Mouse (Mus musculus) limb, embryonic 12.5 days (tissue): ENCODE measurements at regions not wholly inside any gene's neighbourhood (a gene's known extent, or its start where the extent isn't known, plus 50 kb on each side); places are given as distances from the start of the nearest gene placed in this dataset.

ENCODE experiments used
- ATAC-seq: fragments of 200-750 bp; cut with Nextera tagmentation; 2 replicates; pipeline ENCODE4 v1.8.0; 2017; ENCODE audit warnings: low read depth, moderate TSS enrichment; ENCODE audit not compliant: insufficient number of reproducible peaks, insufficient read depth, low FRiP score, low TSS enrichment
- H3K27ac ChIP-seq: fragments of 300-500 bp; sonication (generic); 2 replicates; pipeline ENCODE4 v1.5.1; 2016; ENCODE audit warnings: mild to moderate bottlenecking, moderate library complexity
- H3K27me3 ChIP-seq: fragments of 300-500 bp; sonication (generic); 2 replicates; pipeline ENCODE4 v1.6.1; 2016; ENCODE audit warnings: mild to moderate bottlenecking, moderate library complexity
- H3K36me3 ChIP-seq: fragments of 300-500 bp; sonication (generic); 2 replicates; pipeline ENCODE4 v1.6.1; 2016; ENCODE audit warnings: mild to moderate bottlenecking, moderate library complexity
- H3K4me1 ChIP-seq: fragments of 300-500 bp; sonication (generic); replicated peaks from 2 replicates; pipeline ENCODE4 v1.6.1; 2016
- H3K4me2 ChIP-seq: fragments of 300-500 bp; sonication (generic); 2 replicates; pipeline ENCODE4 v1.6.1; 2016; ENCODE audit warnings: mild to moderate bottlenecking, moderate library complexity
- H3K4me3 ChIP-seq: fragments of 300-500 bp; sonication (generic); replicated peaks from 2 replicates; pipeline ENCODE4 v1.5.1; 2016; ENCODE audit warnings: mild to moderate bottlenecking
- H3K9ac ChIP-seq: fragments of 300-500 bp; sonication (generic); replicated peaks from 2 replicates; pipeline ENCODE4 v1.6.1; 2016; ENCODE audit warnings: mild to moderate bottlenecking, moderate library complexity
- H3K9me3 ChIP-seq: fragments of 300-500 bp; sonication (generic); 2 replicates; pipeline ENCODE4 v1.6.1; 2016; ENCODE audit warnings: mild to moderate bottlenecking, moderate library complexity
- WGBS: fragments of 180-500 bp; shearing (Covaris S2); methylation state at CpG from one replicate; pipeline ENCODE4 v1.1.7; 2016; 5-methylcytosine and 5-hydroxymethylcytosine counted together

- Histone ChIP-seq H3K9ac (no peak overlapping the region), H3K9me3 (no peaks in the 10 kb centered on the region), H3K4me1 (no peaks in the 10 kb centered on the region), H3K27ac (no peak overlapping the region), H3K4me3 (no peak overlapping the region), H3K27me3 (no peaks in the 10 kb centered on the region), H3K4me2 (no peak overlapping the region), H3K36me3 (no peaks in the 10 kb centered on the region)
- no peak for ATAC-seq
- 85% methylated on average over 1 of the region's 1 CpGs for WGBS
Observed at GRCm38 (mm10) chr5:16487969-16488368, 65.3 kb upstream of the Hgf start.

GRCm38 (mm10) chr5:16489803-16490202, 63.5 kb upstream of the Hgf start:
- Histone ChIP-seq H3K27me3 (no peaks in the 10 kb centered on the region), H3K9me3 (no peaks in the 10 kb centered on the region), H3K4me1 (no peaks in the 10 kb centered on the region), H3K4me3 (no peak overlapping the region), H3K4me2 (no peak overlapping the region), H3K27ac (no peak overlapping the region), H3K36me3 (no peaks in the 10 kb centered on the region), H3K9ac (no peak overlapping the region)
- ATAC-seq, result no peak

GRCm38 (mm10) chr5:16499891-16500290, 53.4 kb upstream of the Hgf start:
- Histone ChIP-seq H3K4me3 (no peak overlapping the region), H3K9me3 (no peaks in the 10 kb centered on the region), H3K27me3 (no peaks in the 10 kb centered on the region), H3K9ac (no peak overlapping the region), H3K4me2 (no peak overlapping the region), H3K27ac (no peak overlapping the region), H3K36me3 (no peaks in the 10 kb centered on the region), H3K4me1 (no peaks in the 10 kb centered on the region)
- ATAC-seq, result no peak
- WGBS, result 9% methylated on average over 7 of the region's 7 CpGs
